Mouse (Mus musculus) embryo, embryonic 10.5 days (tissue): ENCODE measurements around the gene Lrrc32.

Source experiments
- DNase-seq: peaks from one replicate; pipeline ENCODE4 v3.0.0-alpha.2; 2015; ENCODE audit warnings: low spot score

The Lrrc32 gene

GRCm38 (mm10) chr7:98544556-98544955 lies 55.5 kb downstream of the Lrrc32 start:
- no peak for DNase-seq

- no peak for DNase-seq
Measured at GRCm38 (mm10) chr7:98548839-98549238, 59.8 kb downstream of the Lrrc32 start.

- no peak for DNase-seq
Measured at GRCm38 (mm10) chr7:98550596-98550995, 61.5 kb downstream of the Lrrc32 start.

- DNase-seq = no peak
Measured at GRCm38 (mm10) chr7:98551041-98551440, 62.0 kb downstream of the Lrrc32 start.
